Mouse (Mus musculus) embryonic facial prominence, embryonic 14.5 days (tissue): ENCODE measurements around the gene Msmp. TPM values are rescaled to one million over a fixed set of nuclear protein-coding genes. Genes with fewer than 3 reads are reported as not detected.

ENCODE experiments used
- ATAC-seq: fragments of 200-750 bp; cut with Nextera tagmentation; 2 replicates; pipeline ENCODE4 v1.8.0; 2017; ENCODE audit warnings: low read depth, moderate number of reproducible peaks, moderate TSS enrichment
- DNase-seq: peaks from one replicate; pipeline ENCODE4 v3.0.0-alpha.2; 2015; ENCODE audit warnings: low spot score
- H3K27ac ChIP-seq: fragments of 300-500 bp; sonication (generic); replicated peaks from 2 replicates; pipeline ENCODE4 v1.5.1; 2014; ENCODE audit warnings: low read depth, mild to moderate bottlenecking, low read length, moderate library complexity
- H3K27me3 ChIP-seq: fragments of 300-500 bp; sonication (generic); replicated peaks from 2 replicates; pipeline ENCODE4 v1.6.1; 2014; ENCODE audit warnings: low read length; ENCODE audit not compliant: control insufficient read depth, insufficient read depth
- H3K36me3 ChIP-seq: fragments of 300-500 bp; sonication (generic); 2 replicates; pipeline ENCODE4 v1.6.1; 2014; ENCODE audit warnings: low read length, mixed read lengths; ENCODE audit not compliant: control insufficient read depth, insufficient read depth
- H3K4me1 ChIP-seq: fragments of 300-500 bp; sonication (generic); 2 replicates; pipeline ENCODE4 v1.6.1; 2014; ENCODE audit warnings: antibody characterized with exemption, low read length; ENCODE audit not compliant: control insufficient read depth, insufficient read depth
- H3K4me2 ChIP-seq: fragments of 300-500 bp; sonication (generic); 2 replicates; pipeline ENCODE4 v1.6.1; 2014; ENCODE audit warnings: low read depth, mild to moderate bottlenecking, low read length, moderate library complexity, mixed read lengths
- H3K4me3 ChIP-seq: fragments of 300-500 bp; sonication (generic); 2 replicates; pipeline ENCODE4 v1.5.1; 2014; ENCODE audit warnings: low read depth, mild to moderate bottlenecking, low read length
- H3K9ac ChIP-seq: fragments of 300-500 bp; sonication (generic); 2 replicates; pipeline ENCODE4 v1.6.1; 2014; ENCODE audit warnings: low read depth, mild to moderate bottlenecking, low read length, moderate library complexity, mixed read lengths
- H3K9me3 ChIP-seq: fragments of 300-500 bp; sonication (generic); 2 replicates; pipeline ENCODE4 v1.6.1; 2016; ENCODE audit warnings: low read length; ENCODE audit not compliant: control insufficient read depth
- WGBS: fragments of 180-500 bp; shearing (Covaris S2); extraction: QIAGEN DNeasy Blood & Tissue Kit; methylation state at CpG from one replicate; pipeline ENCODE4 v1.1.7; 2014; 5-methylcytosine and 5-hydroxymethylcytosine counted together
- polyA plus RNA-seq: library from polyadenylated mRNA; unstranded; fragments of >200 nt; fragmentation: Nextera tagmentation; extraction: Ambion mirVana; gene quantifications from 2 replicates; pipeline ENCODE4 v1.2.1, GENCODE M21; 2014

Gene Msmp
- polyA plus RNA-seq, 1 experiment from 2014 or later: 1.3 TPM

DNA sequence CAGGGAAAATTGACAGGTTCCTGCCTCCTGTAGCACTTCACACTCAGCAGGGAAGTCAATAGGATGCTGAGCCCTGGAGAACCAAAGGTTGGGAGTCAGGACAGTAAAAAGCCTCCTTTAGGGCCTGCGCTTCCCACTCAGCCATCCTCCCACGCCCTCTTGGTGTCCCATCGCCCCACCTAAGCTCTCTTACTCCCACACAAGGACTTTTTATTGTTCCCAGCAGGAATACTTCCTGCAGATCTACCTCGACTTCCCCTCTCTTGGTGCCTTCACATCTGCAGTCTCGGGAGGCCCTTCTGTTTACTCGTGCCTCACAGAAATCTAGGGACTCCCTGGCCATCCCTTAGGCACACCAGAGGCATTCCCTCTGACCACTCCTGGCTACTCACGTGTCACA, 873 bp downstream of the Msmp start:
- Histone ChIP-seq H3K9ac (no peak overlapping the region), H3K36me3 (peaks cover 41% of the 10 kb centered on the region), H3K9me3 (no peaks in the 10 kb centered on the region), H3K27ac (no peak overlapping the region), H3K4me1 (0 out of 2 replicates have a peak, but pooled peaks cover 8% of the 10 kb centered on the region), H3K4me2 (no peak overlapping the region), H3K27me3 (no peaks in the 10 kb centered on the region), H3K4me3 (no peak overlapping the region)
- WGBS: 77% methylated on average over 7 of the region's 7 CpGs
- no peak for ATAC-seq
- no peak for DNase-seq

GRCm38 (mm10) chr4:43582241-43582640, 2.1 kb downstream of the Msmp start:
- 91% methylated on average over 5 of the region's 5 CpGs for WGBS
- ATAC-seq: no peak
- no peak for DNase-seq

GRCm38 (mm10) chr4:43581381-43581780, 2.9 kb downstream of the Msmp start:
- Histone ChIP-seq H3K27me3 (no peaks in the 10 kb centered on the region), H3K4me3 (no peak overlapping the region), H3K9me3 (no peaks in the 10 kb centered on the region), H3K4me2 (no peak overlapping the region), H3K36me3 (peaks cover 41% of the 10 kb centered on the region), H3K9ac (no peak overlapping the region), H3K27ac (no peak overlapping the region), H3K4me1 (peaks cover 25% of the 10 kb centered on the region)
- no peak for ATAC-seq
- DNase-seq: no peak
- 88% methylated on average over 12 of the region's 12 CpGs for WGBS

More at GRCm38 (mm10) chr4:43582241-43582640, 2.1 kb downstream of the Msmp start:
- no peaks in the 10 kb centered on the region for H3K9me3 ChIP-seq
- H3K4me2 ChIP-seq: no peak overlapping the region
- peaks cover 41% of the 10 kb centered on the region for H3K36me3 ChIP-seq
- no peak overlapping the region for H3K4me3 ChIP-seq
- H3K27me3 ChIP-seq: no peaks in the 10 kb centered on the region
- peaks cover 16% of the 10 kb centered on the region for H3K4me1 ChIP-seq
- H3K9ac ChIP-seq: no peak overlapping the region
- no peak overlapping the region for H3K27ac ChIP-seq

- Histone ChIP-seq H3K4me2 (no peak overlapping the region), H3K27me3 (no peaks in the 10 kb centered on the region), H3K9me3 (no peaks in the 10 kb centered on the region), H3K36me3 (peaks cover 41% of the 10 kb centered on the region), H3K9ac (no peak overlapping the region), H3K4me1 (peaks cover 31% of the 10 kb centered on the region), H3K4me3 (no peak overlapping the region), H3K27ac (no peak overlapping the region)
- WGBS: 93% methylated on average over 5 of the region's 5 CpGs
- DNase-seq (no peak), ATAC-seq (no peak)
These were observed 3.6 kb downstream of the Msmp start for GRCm38 (mm10) chr4:43580721-43581120.

- Histone ChIP-seq H3K27ac (no peak overlapping the region), H3K4me3 (peak overlapping the region; percentile 87), H3K27me3 (no peaks in the 10 kb centered on the region), H3K4me1 (peaks cover 37% of the 10 kb centered on the region), H3K36me3 (peaks cover 48% of the 10 kb centered on the region), H3K4me2 (peak overlapping the region; percentile 96), H3K9me3 (no peaks in the 10 kb centered on the region), H3K9ac (peak overlapping the region; percentile 87; the same call in 1 of the 2 replicates)
- 84% methylated on average over 6 of the region's 6 CpGs for WGBS
- DNase-seq (no peak), ATAC-seq (no peak)
These were observed 4.6 kb downstream of the Msmp start for GRCm38 (mm10) chr4:43579731-43580130.

DNA sequence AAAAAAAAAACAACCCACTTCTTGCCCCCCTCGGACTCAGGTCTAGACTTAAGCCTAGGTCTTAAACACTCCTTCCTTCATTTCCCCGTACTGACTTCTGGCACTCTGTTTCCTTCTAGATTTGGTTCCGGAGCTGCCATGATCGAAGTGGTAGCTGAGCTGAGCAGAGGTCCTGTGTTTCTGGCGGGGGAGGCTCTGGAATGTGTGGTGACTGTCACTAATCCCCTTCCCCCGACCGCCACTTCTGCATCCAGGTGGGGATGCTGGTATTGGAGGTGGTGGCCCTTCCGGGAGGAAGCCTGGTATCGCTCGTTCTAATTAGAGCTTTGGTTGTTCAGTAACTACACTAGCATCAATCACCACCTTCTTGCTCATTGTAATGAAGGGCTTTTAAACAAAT, 5.0 kb downstream of the Msmp start:
- WGBS: 7% methylated on average over 10 of the region's 10 CpGs
- peaks cover 52% of the 10 kb centered on the region for H3K36me3 ChIP-seq
- DNase-seq (no peak), ATAC-seq (no peak)
- peak overlapping the region; percentile 87 for H3K9ac ChIP-seq
- H3K27ac ChIP-seq: peak overlapping the region; percentile 84
- H3K9me3 ChIP-seq: no peaks in the 10 kb centered on the region
- no peaks in the 10 kb centered on the region for H3K27me3 ChIP-seq
- H3K4me1 ChIP-seq: peaks cover 37% of the 10 kb centered on the region
- peak overlapping the region; percentile 96 for H3K4me2 ChIP-seq
- H3K4me3 ChIP-seq: peak overlapping the region; percentile 87

- Histone ChIP-seq H3K4me3 (peak within 1 kb of the TSS; percentile 87), H3K4me1 (peaks cover 37% of the 10 kb centered on the region), H3K36me3 (peaks cover 51% of the 10 kb centered on the region), H3K9me3 (no peaks in the 10 kb centered on the region), H3K4me2 (peak within 1 kb of the TSS; percentile 96), H3K9ac (peak within 1 kb of the TSS; percentile 87), H3K27ac (peak within 1 kb of the TSS; percentile 84), H3K27me3 (no peaks in the 10 kb centered on the region)
- ATAC-seq: peak; percentile 94
- WGBS: 0% methylated on average over 46 of the region's 76 CpGs
- peak; percentile 92 for DNase-seq
These were observed 5.7 kb downstream of the Msmp start, which contains the start of the genes Rgp1 and Gba2 for GRCm38 (mm10) chr4:43578376-43579204. TSS of gene Rgp1 (plus strand) at chr4:43578715. TSS of gene Gba2 (minus strand) at chr4:43578873.

- DNase-seq: no peak
- no peaks in the 10 kb centered on the region for H3K27me3 ChIP-seq
- H3K9me3 ChIP-seq: no peaks in the 10 kb centered on the region
- H3K27ac ChIP-seq: no peak overlapping the region
- peaks cover 37% of the 10 kb centered on the region for H3K4me1 ChIP-seq
- peaks cover 47% of the 10 kb centered on the region for H3K36me3 ChIP-seq
- 37% methylated on average over 8 of the region's 8 CpGs for WGBS
- H3K9ac ChIP-seq: peak overlapping the region; percentile 87
- H3K4me2 ChIP-seq: peak overlapping the region; percentile 96
- ATAC-seq: no peak
- H3K4me3 ChIP-seq: peak overlapping the region; percentile 87
These were observed 6.9 kb downstream of the Msmp start for GRCm38 (mm10) chr4:43577237-43577881.
